Mouse (Mus musculus): ENCODE results near the gene Nfya.

The Nfya gene

DNA sequence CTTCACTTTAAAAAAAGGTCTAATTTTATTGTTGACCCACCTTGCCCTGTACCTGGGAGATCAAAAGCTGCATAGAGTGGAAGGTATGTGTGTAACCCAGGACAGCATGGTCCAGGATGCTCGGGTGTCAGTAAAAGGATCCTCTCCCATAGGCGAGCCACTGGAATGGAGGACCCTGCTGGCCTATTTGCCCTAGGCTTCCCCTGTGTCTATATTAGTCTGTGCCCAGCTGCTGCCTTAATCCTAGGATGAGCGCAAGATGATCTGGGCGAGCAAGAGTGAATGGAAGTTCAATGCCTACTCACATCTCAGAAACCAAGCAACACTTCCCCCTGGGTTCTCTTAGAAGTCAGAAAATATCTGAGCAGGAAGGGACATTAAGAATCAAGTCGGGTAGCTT, 21.3 kb upstream of the Nfya start:
- in situ Hi-C loops (cut with MboI; ENCODE audit: low sequenced_read_pairs): no loop called here

DNA sequence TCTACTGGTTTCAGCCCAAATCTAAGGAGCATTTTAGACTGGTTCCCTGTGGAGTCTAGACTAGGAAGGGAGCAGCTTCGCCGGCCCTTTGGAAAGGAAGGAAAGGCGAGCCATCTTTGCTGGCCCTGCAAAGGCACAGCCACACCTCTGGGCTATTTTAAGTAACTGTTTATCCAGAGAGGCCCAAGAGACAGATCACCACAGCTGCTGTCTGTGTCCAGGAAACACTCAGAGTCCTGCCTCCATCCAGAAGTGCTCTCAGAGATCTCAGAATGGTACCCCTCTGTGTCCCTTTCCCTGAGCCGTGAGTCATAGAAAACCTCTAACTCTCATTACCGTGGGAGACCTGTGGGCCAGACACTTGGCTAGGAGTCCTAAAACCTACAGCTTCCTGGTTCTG, 20.7 kb upstream of the Nfya start:
- in situ Hi-C loops (cut with MboI; ENCODE audit: low sequenced_read_pairs): no loop called here

DNA sequence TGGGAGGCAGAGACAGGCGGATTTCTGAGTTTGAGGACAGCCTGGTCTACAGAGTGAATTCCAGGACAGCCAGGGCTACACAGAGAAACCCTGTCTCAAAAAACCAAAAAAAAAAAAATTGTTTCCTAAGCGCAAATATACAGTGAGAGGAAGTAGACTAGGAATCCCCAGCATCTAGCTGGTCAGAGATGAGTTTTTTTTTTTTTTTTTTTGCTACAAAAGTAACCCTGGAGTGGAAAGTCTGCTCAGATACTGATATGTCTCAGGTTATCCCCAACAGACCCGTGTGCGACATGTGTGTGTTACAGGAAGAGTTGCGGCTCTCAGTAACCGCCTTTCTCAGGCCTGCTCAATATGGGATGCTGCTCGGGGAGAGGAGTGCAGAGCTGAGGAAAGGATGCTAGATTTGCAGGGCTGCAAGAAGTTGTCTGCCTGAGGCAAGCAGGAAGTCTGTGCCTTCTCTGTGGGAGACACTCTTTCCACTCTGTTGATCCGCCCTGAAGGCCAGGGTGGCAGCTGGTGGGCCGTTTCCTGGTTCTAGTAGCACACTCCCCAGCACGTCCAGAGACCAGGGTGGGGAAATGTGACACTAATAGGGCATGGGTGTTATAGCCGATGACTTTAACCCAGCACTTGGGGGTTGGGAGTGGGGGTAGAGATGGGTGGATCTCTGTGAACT, 18.3 kb upstream of the Nfya start:
- in situ Hi-C loops (cut with MboI; ENCODE audit: low sequenced_read_pairs): no loop called here

GRCm38 (mm10) chr17:48426991-48427750, 17.5 kb upstream of the Nfya start:
- in situ Hi-C loops (cut with MboI; ENCODE audit: low sequenced_read_pairs): no loop called here

DNA sequence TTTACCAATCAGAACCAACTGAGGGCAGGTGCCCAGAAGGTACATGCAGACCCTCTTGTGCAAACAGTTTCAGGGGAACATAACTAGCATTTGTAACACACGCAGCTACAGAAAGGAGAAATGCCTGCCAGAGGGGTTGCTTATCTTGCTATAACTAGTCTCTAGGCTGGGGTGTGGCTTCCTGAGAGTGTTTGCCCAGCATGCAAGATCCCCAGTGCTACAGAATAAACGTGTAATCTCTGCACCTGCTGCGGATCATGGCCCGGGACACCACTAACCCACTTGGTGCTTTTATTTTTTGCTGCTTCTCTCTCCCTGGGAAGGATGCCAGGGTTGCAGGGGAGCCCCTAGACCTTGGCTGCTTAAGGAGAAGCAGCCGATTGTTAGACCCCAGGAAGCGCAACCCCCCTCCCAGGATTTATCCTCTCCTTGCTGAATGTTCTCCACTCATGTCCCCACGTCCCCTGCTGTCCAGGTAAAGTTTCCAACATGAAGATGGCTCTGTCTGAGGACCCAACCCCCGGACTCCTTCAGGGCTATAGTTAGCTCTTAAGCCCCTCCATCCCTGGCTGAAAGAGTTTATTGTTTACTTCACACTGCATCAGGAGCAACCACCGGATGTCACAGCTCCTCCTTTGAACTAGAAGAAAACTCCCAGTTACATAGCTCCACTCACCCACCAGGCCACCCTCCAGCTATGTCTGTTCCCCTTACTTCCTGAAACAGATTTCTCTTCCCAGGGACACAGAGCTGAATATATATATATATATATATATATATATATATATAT, 16.3 kb upstream of the Nfya start:
- in situ Hi-C loops (cut with MboI; ENCODE audit: low sequenced_read_pairs): no loop called here

GRCm38 (mm10) chr17:48424237-48424636, 14.5 kb upstream of the Nfya start:
- in situ Hi-C loops (cut with MboI; ENCODE audit: low sequenced_read_pairs): no loop called here

- in situ Hi-C loops (cut with MboI; ENCODE audit: low sequenced_read_pairs): loop anchor here (10.0 kb wide), 1 partner anchor 985 kb away; no protein-coding TSS in a partner anchor
These were observed 9.9 kb upstream of the Nfya start for GRCm38 (mm10) chr17:48419571-48419970.

DNA sequence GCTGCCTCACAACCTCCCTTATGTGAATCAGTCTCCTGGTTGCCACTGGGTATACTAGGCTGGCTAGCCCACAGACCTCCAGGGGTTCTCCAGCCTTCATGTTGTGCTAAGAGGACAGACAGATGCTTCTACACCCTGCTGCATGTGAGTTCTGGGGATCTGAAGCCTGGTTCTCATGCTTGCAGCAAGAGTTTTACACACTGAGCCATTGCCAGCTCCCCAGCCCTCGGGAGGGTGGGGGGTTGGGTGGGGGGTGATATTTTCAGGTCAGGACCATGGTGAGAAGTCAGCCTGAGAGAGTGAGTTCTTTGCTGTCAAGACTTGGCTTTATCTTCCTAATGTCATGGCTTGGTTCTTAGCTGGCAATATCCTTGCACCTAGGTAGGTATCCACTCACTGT, 9.1 kb upstream of the Nfya start:
- in situ Hi-C loops (cut with MboI; ENCODE audit: low sequenced_read_pairs): loop anchor here (10.0 kb wide), 1 partner anchor 986 kb away; no protein-coding TSS in a partner anchor

DNA sequence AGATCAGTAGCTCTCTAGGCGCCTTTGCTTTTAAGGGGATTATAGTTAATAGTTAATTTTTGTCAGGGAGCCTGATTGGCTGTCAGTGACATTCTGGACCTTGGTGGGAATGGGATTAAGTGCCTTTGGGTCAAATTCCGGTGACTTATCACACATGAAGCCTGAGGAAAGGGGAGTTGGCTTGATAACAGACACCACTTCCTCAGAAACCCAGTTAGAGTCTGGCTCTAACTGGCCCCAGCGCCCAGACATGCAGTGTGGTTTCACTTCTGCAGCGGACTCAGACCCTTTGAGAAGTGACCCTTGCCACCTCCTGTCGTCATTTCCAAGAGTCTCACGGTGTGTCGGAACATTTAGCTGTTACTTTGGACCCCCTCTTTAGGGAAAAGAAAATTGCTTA, 8.5 kb upstream of the Nfya start:
- in situ Hi-C loops (cut with MboI; ENCODE audit: low sequenced_read_pairs): loop anchor here (10.0 kb wide), 1 partner anchor 987 kb away; no protein-coding TSS in a partner anchor

GRCm38 (mm10) chr17:48417521-48417920, 7.8 kb upstream of the Nfya start:
- in situ Hi-C loops (cut with MboI; ENCODE audit: low sequenced_read_pairs): loop anchor here (10.0 kb wide), 1 partner anchor 987 kb away; no protein-coding TSS in a partner anchor

GRCm38 (mm10) chr17:48416425-48417195, 6.9 kb upstream of the Nfya start:
- in situ Hi-C loops (cut with MboI; ENCODE audit: low sequenced_read_pairs): loop anchor here (10.0 kb wide), 1 partner anchor 988 kb away; no protein-coding TSS in a partner anchor

- in situ Hi-C loops (cut with MboI; ENCODE audit: low sequenced_read_pairs): loop anchor here (10.0 kb wide), 1 partner anchor 989 kb away; no protein-coding TSS in a partner anchor
These were observed 6.3 kb upstream of the Nfya start for GRCm38 (mm10) chr17:48416011-48416410.

DNA sequence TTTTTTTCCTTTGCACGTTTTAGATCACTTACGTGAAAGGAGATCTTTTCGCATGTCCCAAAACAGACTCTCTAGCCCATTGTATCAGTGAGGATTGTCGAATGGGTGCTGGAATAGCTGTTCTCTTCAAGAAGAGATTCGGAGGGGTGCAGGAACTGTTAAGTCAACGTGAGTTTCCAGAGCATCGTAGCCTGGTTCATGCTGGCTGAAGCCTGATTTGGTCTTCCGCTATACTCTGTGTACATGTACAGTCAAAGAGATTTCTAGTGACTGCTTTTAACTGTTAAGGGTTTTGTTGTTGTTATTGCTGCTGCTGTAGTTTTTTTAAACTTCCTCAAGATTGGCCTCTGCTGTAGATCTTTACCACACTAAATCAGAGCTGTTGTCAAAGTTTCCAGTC, 1.5 kb upstream of the Nfya start:
- in situ Hi-C loops (cut with MboI; ENCODE audit: low sequenced_read_pairs): loop anchor here (10.0 kb wide), 1 partner anchor 994 kb away; no protein-coding TSS in a partner anchor

GRCm38 (mm10) chr17:48410299-48410785, 636 bp upstream of the Nfya start:
- in situ Hi-C loops (cut with MboI; ENCODE audit: low sequenced_read_pairs): loop anchor here (10.0 kb wide), 1 partner anchor 994 kb away; no protein-coding TSS in a partner anchor

- in situ Hi-C loops (cut with MboI; ENCODE audit: low sequenced_read_pairs): no loop called here
These were observed 997 bp downstream of the Nfya start for GRCm38 (mm10) chr17:48408526-48409291.

GRCm38 (mm10) chr17:48407910-48408525, 1.7 kb downstream of the Nfya start:
- in situ Hi-C loops (cut with MboI; ENCODE audit: low sequenced_read_pairs): no loop called here

DNA sequence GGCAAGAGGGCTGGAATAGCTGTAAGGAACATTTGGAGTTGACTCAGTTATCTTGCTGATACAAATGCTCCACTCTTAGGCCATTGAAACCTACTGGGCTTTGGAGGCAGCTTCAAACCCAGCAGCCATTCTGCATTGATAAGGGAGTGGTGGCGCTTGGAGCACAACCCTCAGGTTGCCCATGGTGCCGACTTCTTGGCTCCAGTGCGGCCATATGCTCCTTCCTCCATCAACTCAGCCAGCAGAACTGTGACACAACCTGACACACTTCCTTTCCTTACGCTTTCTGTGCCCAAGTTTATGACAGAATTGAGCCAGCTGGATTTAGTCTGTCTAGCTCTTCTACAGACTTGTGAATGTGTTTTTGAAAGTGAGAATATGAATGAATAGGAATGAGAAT, 2.6 kb downstream of the Nfya start:
- in situ Hi-C loops (cut with MboI; ENCODE audit: low sequenced_read_pairs): no loop called here

- in situ Hi-C loops (cut with MboI; ENCODE audit: low sequenced_read_pairs): no loop called here
These were observed 5.0 kb downstream of the Nfya start for GRCm38 (mm10) chr17:48404706-48405105.

DNA sequence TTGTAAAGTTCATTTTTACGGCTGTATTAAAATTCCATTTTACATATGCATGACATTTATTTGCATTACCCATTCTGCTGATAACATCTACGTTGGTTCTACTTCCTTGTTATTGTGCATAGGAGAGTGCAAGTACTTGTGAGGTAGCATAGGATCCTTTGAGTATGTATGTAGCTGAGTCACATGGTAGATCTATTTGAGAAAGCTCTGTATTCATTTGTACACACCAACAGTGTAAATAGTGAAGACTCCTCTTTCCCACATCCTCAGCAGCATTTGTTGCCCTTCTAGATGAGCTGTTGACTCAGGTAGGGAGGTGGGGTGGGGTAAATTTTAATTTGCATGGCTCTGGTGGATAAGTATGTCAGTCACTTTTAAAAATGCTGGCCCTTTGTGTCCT, 5.9 kb downstream of the Nfya start:
- in situ Hi-C loops (cut with MboI; ENCODE audit: low sequenced_read_pairs): no loop called here

Data from CH12F3 (cell line).